Mouse (Mus musculus): Measurements from ENCODE around the gene Adgb. TPM values are rescaled to one million over a fixed set of nuclear protein-coding genes. Genes with fewer than 3 reads are reported as not detected.

Gene Adgb
- polyA plus RNA-seq, 1 experiment from 2014 or later, result 1.3 TPM

- Histone ChIP-seq H3K9ac (replicated peaks; ENCODE audit: low read depth) (no peak overlapping the region), H3K27me3 (replicated peaks; ENCODE audit: insufficient read depth, low read length) (no peaks in the 10 kb centered on the region), H3K4me2 (replicated peaks; ENCODE audit: low read depth, low read length) (no peak overlapping the region), H3K4me1 (ENCODE audit: insufficient read depth, low read depth, low read length) (no peaks in the 10 kb centered on the region), H3K36me3 (ENCODE audit: insufficient read depth, low read length) (no peaks in the 10 kb centered on the region), H3K4me3 (ENCODE audit: low read depth, low read length) (no peak overlapping the region), H3K27ac (ENCODE audit: low read length) (no peak overlapping the region), H3K9me3 (ENCODE audit: low read length) (no peaks in the 10 kb centered on the region)
- TF ChIP-seq CTCF (IDR thresholded peaks at IDR 0.05) (no peak), EP300 (IDR thresholded peaks at IDR 0.05) (no peak)
- ATAC-seq (no peak), DNase-seq (ENCODE audit: low spot score) (no peak)
- WGBS, result 70% methylated on average over 2 of the region's 2 CpGs
These were observed 184.8 kb downstream of the Adgb start for GRCm38 (mm10) chr10:10287221-10287867.

Other genes with a start within 250 kb of the Adgb start
- 18.8 and 20.3 TPM in 2 replicates for gene Rab32, start 85.9 kb upstream of the Adgb start, polyA plus RNA-seq (2015; fragmentation: Nextera tagmentation; extraction: Ambion mirVana)
- gene Gm10944, start 209.0 kb upstream of the Adgb start, polyA plus RNA-seq (2015; fragmentation: Nextera tagmentation; extraction: Ambion mirVana), result not detected in 2 replicates

All from lung, postnatal 0 days (tissue).